Mouse (Mus musculus): ENCODE data around the gene Krt33a.

GRCm38 (mm10) chr11:99988530-99988929 is 27.5 kb downstream of the Krt33a start:
- TF ChIP-seq RCOR1 (IDR thresholded peaks at IDR 0.05; ENCODE audit: low read depth, low read length): no peak
- TF ChIP-seq CTCF (IDR thresholded peaks at IDR 0.05 in 2 of 3, conservative IDR thresholded peaks at IDR 0.05 in 1 of 3; ENCODE audit: control insufficient read depth in 1 of 3, insufficient read depth in 1 of 3, low read depth in 2 of 3, low read length in 3 of 3, poor library complexity in 1 of 3, severe bottlenecking in 1 of 3): no peak
- no peak for TF ChIP-seq TCF12 (IDR thresholded peaks at IDR 0.05; ENCODE audit: low read depth, low read length)
- TF ChIP-seq MAFK (IDR thresholded peaks at IDR 0.05; ENCODE audit: borderline replicate concordance, low read depth, low read length): no peak
- TF ChIP-seq HCFC1 (IDR thresholded peaks at IDR 0.05; ENCODE audit: low read depth, low read length): no peak
- no peak for TF ChIP-seq POLR2AphosphoS5 (IDR thresholded peaks at IDR 0.05; ENCODE audit: borderline replicate concordance, low read depth, low read length)
- no peak for TF ChIP-seq POLR2A (IDR thresholded peaks at IDR 0.05; ENCODE audit: control insufficient read depth in 1 of 2, insufficient read depth in 1 of 2, low read depth in 1 of 2, low read length in 2 of 2, poor library complexity in 1 of 2)
- no peak for TF ChIP-seq TAL1 (IDR thresholded peaks at IDR 0.05; ENCODE audit: low read length)
- no peak for TF ChIP-seq JUND (IDR thresholded peaks at IDR 0.05; ENCODE audit: low read depth, low read length)
- TF ChIP-seq NRF1 (IDR thresholded peaks at IDR 0.05; ENCODE audit: insufficient read depth, low read depth, low read length, poor library complexity, severe bottlenecking): no peak
- TF ChIP-seq EP300 (IDR thresholded peaks at IDR 0.05; ENCODE audit: low read depth in 1 of 2, low read length in 2 of 2): no peak
- no peak for TF ChIP-seq MAX (IDR thresholded peaks at IDR 0.05; ENCODE audit: low read length)
- TF ChIP-seq MXI1 (IDR thresholded peaks at IDR 0.05; ENCODE audit: low read depth, low read length): no peak
- no peak for TF ChIP-seq MEF2A (IDR thresholded peaks at IDR 0.05; ENCODE audit: extremely low read depth, insufficient replicate concordance, low read depth, low read length, poor library complexity, severe bottlenecking)
